Mouse (Mus musculus): ENCODE measurements around the gene Nmur1. TPM values are rescaled to one million over a fixed set of nuclear protein-coding genes. Genes with fewer than 3 reads are reported as not detected.

Gene Nmur1
- total RNA-seq, 2 experiments from 2014 or later: not detected

DNA sequence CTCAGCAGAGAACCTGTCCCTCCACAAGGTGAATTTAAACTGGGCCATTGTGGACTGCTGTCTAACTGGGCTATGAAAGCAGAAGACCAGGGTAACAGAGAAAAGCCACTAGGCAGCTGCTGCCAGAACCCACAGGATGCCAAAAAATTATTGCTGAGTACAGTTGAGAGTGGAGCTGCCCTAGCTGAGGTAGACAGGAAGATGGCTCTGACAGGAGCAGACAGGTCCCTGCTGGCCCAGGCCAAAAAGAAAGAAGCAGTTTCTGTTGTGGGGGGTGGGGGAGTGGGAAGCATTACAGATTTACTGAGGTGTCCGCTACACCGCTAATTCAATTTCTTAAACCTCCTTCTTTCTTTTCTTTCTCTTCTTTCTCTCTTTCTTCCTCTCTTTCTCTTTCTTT lies 16.6 kb downstream of the Nmur1 start:
- DNase-seq (ENCODE audit: low spot score in 2 of 2): no peak

DNA sequence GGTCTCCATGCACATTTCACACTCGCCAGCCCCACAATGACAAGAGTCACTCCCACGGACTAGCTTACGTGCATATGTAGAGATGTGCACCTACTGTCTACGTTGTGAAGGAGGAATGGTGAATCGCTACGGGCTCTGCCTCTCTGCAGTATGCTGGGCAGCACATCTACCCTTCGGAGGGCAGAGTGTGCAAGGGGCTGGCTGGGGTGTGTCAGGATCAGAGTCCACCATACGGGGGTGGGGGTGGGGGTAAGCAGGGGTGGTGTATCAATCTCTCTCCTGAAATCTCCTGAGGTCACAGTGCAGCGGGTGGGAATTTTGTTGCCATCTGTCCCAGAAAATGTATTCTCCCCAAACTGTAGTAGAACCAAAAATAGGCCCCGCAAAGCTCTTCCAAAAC lies 17.5 kb downstream of the Nmur1 start:
- no peak for DNase-seq (ENCODE audit: low spot score in 2 of 2)

DNA sequence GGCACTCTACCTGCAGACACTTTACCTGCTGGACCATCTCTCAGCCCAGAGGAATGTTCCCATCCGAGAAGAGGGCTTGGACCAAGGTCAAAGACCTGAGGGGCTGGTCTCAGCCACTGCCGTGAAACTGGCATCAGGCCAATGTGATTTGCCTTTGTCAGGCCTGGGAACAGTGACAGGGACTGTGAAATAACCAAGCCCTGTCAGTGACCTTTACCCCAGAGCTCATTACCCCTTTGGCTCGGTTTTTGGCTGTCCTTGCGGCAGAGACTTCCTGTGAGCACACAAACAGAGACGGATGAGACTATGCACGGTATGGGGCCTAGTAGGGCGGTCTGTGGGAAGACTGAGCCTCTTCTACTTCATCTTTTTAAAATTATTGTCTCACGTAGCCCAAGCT lies 19.1 kb downstream of the Nmur1 start:
- DNase-seq (ENCODE audit: low spot score in 2 of 2): peak in 1 of 2 experiments; percentile 24

DNA sequence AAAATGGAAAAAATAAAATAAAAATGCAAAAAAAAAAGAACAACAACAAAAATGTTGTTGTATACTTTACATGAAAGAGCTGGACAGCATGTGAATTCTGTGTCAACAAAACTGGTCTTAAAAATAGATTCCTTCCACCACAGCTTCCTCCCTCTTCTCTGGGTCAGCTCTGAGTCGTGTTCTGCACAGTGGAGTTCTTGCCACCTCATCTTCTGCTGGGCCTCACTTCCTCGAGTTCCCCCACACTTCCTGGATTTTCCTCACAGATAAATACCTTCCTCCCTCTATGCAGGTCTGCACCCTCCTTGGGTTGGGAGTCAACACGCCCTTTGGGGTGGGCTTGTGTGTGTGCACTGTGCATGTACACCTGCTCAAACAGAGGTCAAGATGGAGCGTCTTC lies 19.7 kb downstream of the Nmur1 start:
- DNase-seq (ENCODE audit: low spot score in 2 of 2): no peak

DNA sequence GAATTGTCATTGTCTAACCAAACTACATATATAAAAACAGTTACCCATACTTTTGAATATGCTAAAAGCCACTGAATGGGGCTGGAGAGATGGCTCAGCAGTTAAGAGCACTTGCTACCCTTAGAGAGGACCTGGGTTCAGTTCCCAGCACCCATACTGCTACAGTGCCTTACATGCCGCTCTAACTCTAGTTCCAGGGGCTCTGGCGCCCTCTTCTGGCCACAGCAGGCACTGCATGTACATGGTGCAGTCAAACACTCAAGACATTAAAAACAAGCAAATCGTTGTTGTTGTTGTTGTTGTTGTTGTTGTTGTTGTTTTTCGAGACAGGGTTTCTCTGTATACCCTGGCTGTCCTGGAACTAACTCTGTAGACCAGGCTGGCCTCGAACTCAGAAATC lies 21.2 kb downstream of the Nmur1 start:
- no peak for DNase-seq (ENCODE audit: low spot score in 2 of 2)

DNA sequence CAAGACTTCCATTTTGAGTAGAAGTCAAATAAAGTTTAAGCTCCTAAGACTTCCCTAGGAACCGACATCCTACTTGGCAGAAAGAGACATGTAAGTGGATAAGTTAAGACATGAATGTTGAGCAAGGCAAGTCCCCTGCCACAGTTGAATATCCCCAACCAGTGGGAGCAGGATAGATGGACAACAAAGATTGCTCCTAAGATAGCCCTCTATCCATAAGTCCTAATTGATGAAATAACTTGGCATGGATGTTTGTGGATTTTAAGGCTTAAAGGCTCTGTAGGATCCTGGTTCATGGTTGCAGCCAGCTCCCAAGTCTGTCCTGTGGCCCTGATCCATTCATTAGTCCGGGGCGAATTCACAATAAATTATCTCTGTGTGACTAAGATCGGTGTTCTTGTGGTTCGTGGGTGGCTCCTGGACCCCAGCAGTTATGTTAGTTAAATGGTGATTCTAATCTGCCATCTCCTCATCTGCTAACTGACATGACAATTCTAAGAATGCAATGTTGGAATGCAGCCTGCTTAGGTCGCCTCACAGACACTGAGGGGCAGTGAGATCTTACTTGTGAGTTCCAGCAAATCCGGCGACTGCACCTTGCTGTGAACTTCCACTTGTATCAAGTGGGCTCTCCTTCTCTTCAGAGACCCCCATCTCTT lies 25.8 kb downstream of the Nmur1 start:
- DNase-seq (ENCODE audit: low spot score in 2 of 2): no peak

DNA sequence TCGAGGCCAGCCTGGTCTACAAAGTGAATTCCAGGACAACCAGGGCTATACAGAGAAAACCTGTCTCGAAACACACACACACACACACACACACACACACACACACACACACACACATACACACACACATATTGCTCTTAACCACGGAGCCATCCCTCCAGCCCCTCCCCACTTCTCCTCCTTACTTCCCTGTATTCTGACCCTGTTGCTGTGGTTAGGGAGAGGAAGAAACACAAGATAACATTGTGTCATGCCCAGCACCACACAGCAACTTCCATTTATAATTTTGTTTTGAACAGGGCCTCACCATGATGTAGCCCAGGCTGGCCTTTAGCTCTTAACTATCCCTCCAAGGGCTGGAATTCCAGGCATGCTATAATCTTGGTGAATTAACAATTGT lies 26.7 kb downstream of the Nmur1 start:
- DNase-seq (ENCODE audit: low spot score in 2 of 2): no peak

DNA sequence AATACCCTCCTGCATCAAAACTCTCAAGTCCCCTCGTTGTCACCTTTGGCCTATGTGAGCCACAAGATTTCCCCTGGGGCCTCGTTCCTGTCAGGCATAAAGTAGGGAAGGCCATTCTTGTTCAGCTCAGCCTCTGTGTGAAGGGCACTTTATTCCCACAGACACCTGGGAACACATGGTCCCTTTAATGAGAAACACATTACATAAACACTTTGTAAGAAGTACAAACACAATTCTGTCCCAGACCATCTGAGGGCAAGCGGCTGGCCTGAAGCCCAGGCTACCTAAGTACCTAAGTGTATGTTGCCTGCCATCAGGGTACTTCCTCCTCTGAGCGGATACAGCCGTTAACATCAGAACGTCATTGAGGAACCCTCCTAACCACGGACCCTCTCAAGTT lies 27.8 kb downstream of the Nmur1 start:
- no peak for DNase-seq (ENCODE audit: low spot score in 2 of 2)

DNA sequence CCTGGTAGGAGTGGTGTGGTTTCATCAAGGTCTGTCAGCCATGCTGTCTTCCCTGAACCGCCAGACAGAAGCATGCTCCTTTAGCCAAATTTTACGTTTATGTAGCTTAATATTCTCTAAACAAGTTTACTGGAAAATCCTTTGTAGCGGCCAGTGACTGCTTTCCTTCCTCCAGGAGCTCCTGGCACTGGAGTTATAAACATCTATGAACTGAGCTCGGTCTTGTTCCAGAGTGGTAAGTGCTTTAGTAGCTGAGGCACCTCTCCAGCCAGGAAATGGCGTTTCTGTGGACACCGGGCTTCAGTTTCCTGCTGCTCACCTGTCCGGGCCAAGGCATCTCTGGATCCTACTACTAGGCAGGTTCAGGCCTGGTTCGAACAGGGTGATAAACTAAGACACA lies 28.4 kb downstream of the Nmur1 start:
- DNase-seq (ENCODE audit: low spot score in 2 of 2): no peak

DNA sequence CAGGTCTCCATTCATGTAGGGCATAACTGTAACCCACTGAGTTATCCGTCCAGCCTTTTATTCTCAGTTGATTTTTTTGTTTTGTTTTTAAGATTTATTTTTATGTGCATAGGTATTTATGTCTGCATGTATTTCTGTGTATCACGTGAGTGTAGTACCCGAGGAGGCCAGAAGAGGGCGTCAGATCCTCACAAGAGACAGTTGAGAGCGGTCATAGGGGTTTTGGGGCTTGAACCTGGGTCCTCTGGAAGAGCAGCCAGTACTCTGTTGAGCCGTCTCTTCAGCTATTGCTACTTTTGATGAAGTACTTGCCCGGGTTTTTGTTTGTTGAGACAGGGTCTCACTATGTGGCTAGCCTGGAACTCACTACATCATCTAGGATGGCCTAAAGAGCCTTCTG lies 30.1 kb downstream of the Nmur1 start:
- DNase-seq (ENCODE audit: low spot score in 2 of 2): no peak

DNA sequence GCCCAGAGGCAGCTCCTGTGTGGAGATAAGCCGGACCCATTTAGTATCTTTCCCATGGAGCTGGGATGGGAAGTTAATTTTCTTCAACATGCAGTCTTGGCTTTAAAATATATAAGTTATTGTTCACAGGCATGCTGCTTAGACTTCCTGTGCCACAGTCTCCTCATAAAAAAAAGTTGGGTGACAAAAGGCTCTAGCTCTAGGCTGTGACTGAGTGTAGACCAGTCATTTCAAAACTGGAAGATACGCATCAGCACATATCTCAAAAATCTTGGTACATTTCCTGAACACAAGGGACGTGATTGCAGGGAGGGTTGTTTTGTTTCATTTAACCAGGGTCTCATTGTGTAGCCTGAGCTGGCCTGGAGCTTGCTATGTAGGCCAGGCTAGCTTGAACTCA lies 31.8 kb downstream of the Nmur1 start:
- DNase-seq (ENCODE audit: low spot score in 2 of 2): no peak

DNA sequence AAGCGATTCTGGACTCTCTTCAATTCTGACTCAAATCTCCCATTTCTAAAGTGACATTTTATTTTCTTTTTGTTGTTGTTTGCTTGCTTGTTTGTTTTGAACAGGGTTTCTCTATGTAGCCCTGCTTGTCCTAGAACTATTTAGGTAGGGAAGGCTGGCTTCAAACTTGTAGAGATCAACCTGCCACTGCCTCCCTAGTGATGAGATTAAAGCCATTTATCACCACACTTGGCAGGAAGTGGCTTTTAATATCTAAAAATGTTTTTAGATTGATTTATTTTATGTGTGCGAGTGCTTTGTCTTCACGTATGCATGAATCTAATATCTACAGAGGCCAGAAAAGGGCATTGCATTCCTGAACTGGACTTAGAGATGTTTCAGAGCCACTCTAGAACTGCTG lies 32.8 kb downstream of the Nmur1 start:
- no peak for DNase-seq (ENCODE audit: low spot score in 2 of 2)

DNA sequence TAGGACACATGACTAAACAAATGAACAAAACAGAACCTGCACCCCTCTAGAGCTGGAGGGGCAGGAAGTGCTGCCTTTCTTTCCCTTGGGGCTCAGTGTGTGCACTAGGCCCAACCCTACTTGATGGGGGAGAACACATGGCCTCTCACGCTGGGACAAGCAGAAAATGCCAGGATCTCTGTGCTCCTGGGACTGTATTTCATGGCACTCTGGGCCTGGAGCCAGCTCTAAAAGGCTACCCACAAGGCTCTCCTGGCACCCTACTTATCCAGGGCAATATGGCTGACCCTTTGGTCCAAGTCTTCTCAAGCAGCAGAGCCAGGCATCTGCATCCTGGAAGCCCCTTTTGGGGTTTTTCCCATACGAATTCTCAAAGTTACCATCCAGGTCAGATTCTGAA lies 34.6 kb downstream of the Nmur1 start:
- DNase-seq (ENCODE audit: low spot score in 2 of 2): no peak

DNA sequence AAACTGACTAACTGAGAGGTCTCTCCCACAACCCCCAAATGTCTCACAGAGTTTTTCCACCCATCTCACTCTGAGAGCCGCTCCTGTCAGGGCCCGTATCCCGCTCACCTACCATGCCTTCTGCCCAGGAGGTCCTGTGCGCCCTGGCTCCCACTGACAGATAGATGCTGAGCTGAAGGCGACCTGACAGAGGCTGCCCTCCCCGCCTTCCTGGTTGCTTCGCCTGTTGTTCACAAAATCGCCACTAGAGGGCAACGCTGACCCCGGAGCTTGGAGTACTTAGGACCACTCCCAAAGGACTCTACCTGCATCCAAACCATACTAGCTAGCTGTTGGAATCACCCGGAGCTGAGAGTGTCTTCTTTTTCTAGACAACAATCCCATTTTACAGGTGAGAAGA lies 36.8 kb downstream of the Nmur1 start:
- peak; percentile 44 to 61 for DNase-seq (ENCODE audit: low spot score in 2 of 2)

DNA sequence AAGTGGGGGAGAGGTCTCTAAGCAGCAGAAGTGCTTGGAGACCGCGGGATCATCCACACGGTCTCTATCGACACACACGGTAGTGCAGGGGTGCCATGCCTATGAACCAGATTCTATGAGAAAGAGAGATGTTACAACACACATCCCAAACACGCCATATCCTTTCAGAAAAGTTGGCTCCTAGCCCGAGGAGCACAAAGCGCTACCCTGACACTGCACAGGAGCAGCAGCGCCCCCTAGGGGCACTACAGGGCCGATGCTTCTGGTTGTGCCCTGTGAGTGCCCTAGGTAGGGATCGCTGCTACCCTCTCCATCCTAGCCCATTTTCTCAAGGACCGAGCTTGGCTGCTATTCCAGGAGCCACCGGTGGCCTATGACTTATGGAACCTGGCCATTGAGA lies 45.0 kb downstream of the Nmur1 start:
- DNase-seq (ENCODE audit: low spot score in 2 of 2): peak; percentile 38 to 62

DNA sequence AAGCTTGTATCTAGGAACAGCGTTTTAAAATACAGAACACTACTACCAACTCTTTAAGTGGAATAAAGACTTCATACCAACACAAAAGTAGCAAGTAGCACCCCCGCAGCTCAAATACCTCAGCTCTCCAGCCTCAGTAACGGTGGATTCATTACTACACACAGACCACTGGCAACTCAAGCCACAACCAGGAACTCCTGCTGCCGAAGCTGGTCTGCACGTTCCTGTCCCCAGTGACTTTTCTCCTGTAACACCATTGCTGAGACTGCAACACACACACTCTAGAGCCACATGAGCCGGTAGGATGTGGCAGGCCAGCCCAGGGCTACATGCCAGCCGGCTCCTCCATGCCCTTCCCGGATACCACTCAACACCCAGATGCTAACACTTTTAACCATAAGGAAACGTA lies 46.9 kb downstream of the Nmur1 start:
- no peak for DNase-seq (ENCODE audit: low spot score in 2 of 2)

DNA sequence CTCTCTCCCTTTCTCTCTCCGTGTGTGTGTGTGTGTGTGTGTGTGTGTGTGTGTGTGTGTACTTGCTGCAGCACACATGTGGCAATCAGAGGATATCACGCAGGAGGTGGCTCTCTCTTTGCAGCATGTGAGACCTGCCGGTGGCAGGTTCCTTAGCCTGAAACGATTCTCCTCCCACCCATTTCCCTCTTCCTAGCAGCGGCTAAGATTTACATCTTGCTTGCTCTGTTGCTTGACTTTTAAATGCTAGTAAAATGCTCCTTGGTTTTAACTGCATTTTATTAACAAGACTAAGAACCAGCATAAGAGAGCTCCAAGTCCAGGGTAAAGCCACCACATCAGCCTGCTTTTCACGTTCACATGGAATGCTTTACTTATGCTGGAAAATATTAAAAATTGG lies 47.4 kb downstream of the Nmur1 start:
- DNase-seq (ENCODE audit: low spot score in 2 of 2): no peak

DNA sequence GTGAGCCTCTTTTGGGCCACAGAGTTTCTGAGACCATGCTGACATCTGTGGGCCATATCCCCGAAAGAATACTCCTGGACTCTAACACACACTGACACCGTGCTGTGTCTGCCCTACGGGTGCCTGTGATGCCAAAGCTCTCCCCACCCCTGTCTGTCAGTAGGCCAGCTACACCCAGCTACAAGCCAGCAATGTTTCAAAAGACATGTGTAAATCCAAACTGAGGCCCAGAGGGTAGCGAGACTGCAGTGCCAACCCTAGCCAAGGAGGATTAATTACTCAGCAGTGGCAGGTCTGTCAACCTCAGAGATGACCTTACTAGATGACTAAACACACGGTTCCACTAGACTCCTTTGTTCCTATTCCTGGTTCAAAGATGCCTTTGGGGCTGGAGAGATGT lies 49.7 kb downstream of the Nmur1 start:
- no peak for DNase-seq (ENCODE audit: low spot score in 2 of 2)

DNA sequence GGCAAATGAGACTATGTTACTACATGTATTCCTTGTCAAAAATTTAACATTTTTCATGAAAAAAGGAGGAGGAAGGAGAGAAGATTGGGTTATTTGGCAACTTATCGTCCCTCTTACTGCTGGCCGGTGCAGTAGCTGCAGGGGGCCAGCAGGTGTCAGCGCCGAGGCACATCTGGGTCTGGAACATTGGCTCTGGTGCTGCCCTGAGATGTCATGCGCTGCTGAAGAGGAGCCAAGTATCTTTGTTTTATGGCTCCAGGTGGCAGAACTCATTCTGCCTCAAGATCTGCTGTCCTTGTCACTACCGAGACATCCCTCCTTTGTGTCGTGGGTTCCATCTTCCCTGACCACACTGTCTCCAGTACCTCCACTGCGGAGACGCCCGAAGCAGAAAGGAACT lies 54.0 kb downstream of the Nmur1 start:
- DNase-seq (ENCODE audit: low spot score in 2 of 2): peak in 1 of 2 experiments; percentile 25

DNA sequence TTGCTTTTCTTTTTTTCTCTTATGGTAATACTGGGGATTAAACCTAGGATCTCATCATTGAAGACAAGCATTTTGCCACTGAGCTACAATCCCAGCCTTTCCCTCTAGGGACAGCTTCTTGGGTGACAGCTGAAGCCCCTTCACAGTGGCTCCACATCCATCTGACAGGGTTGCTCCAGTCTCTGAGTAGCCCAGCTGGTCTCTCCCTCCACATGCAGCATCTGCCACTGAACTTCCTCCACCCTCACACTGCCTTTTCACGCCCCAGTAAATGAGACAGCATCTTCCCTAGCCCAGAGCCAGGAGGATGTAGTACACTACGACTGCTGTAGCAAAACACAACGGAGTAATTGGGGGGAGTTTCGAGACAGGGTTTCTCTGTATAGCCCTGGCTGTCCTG lies 57.9 kb downstream of the Nmur1 start:
- DNase-seq (ENCODE audit: low spot score in 2 of 2): no peak

DNA sequence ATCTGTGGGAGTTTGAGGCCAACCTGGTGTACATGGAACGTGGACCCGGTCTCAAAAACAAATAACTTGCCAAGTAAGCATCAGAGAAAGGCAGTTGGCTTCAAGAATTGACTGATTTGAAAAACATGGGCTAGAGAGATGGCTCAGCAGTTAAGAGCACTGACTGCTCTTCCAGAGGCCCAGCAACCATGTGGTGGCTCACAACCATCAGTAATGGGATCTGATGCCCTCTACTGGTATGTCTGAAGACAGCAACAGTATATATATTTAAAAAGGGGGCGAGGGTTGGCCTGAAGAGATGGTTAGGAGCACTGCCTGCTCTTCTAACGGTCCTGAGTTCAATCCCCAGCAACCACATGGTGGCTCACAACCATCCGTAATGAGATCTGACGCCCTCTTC lies 62.4 kb downstream of the Nmur1 start:
- no peak for DNase-seq (ENCODE audit: low spot score in 2 of 2)

DNA sequence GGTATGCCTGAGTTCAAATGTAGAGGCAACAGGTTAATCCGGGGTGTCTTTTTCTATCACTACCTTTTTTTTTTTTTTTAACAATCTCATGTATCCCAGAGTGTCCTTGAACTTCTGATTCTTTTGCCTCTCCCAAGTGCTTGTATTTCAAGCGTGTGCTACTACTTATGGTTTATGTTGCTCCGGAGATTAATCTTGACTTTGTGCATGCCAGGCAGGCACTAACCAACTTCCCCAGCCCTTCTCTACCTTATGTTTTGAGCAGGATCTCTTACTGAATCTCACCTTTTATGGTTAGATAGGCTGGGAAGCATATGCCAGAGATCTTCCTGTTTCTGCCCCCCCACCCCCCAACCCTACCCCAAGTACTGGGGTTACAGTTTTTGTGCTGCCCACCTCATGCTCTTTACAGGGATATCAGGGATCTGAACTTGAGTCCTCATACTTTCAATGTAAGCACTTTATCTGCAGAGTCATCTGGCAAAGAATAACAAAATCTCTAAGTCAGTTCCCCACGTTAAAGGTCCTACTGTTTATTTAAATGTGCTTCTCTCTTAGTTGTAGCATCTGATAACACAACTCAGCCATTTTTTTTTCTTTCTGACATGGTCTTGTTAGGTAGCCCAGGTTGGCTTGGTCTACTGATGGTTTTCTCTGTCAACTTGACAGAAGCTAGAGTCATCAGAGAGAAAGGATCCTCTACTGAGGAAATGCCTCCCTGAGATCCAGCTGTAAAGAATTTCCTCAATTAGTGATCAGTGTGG lies 64.0 kb downstream of the Nmur1 start:
- no peak for DNase-seq (ENCODE audit: low spot score in 2 of 2)

DNA sequence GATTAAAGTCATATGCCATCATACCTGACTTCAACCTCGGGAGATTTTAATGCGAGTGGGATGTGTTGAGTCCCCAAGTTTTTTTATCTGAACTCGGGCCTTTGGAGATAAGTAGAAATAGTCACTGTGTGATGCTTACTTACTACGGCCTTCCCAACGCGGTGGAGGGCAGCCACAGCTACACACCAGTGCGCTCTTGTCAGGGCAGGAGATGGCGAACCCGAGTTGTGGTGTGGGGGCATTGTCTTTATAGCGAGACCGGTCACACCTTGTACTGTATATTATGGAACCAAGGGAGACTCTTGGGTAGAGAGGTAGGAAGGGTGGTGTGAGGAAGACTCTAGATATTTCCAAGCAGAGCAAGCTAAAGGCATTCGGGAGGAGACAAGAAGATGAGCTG lies 65.6 kb downstream of the Nmur1 start:
- DNase-seq (ENCODE audit: low spot score in 2 of 2): no peak
